Mouse (Mus musculus) small intestine, adult 2 months (tissue): ENCODE results near the gene Polr1e.

Experiments used
- CTCF ChIP-seq: fragments of 200-500 bp; IDR thresholded peaks from 2 replicates; pipeline ENCODE4 v1.5.1; 2012; ENCODE audit warnings: low read depth, mild to moderate bottlenecking, control low read depth, inconsistent platforms, low read length, moderate library complexity, mixed read lengths; ENCODE audit not compliant: insufficient replicate concordance, insufficient read length; ENCODE audit errors: extremely low read depth
- POLR2A ChIP-seq: fragments of 200-500 bp; IDR thresholded peaks from 2 replicates; pipeline ENCODE4 v1.6.1; 2012; ENCODE audit warnings: low read depth, mild to moderate bottlenecking, control low read depth, inconsistent platforms, low read length, moderate library complexity

- no peak for TF ChIP-seq CTCF
- TF ChIP-seq POLR2A: no peak
These were observed 35.1 kb upstream of the Polr1e start for GRCm38 (mm10) chr4:44983131-44983740.
